Comparison of ENCODE assay signal across 8 mouse cellular contexts in the genomic region with DNA sequence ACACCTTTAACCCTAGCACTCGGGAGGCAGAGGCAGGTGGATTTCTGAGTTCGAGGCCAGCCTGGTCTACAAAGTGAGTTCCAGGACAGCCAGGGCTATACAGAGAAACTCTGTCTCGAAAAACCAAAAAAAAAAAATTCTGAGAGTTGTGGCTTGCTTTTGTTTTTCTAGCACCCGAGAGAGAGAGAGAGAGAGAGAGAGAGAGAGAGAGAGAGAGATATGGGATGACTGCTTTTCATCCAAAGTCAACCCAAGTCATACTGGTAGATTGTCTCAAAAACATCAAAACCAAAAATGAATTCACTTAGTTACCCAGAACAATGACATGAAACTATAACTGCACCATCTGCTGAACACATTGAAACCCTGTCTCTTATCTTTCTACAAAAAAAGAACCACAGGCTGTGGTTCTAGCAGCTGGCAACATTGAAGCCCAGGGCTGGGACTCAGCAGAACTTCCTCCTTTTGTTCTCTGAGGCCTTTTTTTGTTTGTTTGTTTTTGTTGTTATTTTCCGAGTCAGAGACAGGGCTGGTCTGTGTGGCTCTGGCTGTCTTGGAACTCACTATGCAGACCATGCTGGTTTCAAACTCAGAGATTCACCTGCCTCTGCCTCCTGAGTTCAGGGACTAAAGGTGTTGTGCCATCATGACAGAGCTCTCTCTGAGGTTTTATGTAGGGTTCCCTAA. TPM values are rescaled to one million over a fixed set of nuclear protein-coding genes. Genes with fewer than 3 reads are reported as not detected.
DNase-seq lines count a peak whose midpoint lies in the region; ATAC-seq and TF ChIP-seq lines count a peak whose summit lies in the region.

No protein-coding gene starts in this region.

- H3K4me2 ChIP-seq in forebrain, embryonic 15.5 days (replicated peaks), result peak overlapping the region; percentile 50
- H3K4me2 ChIP-seq in intestine, postnatal 0 days (replicated peaks; ENCODE audit: low read depth), result peak overlapping the region; percentile 66

- no peak for ATAC-seq in forebrain, embryonic 15.5 days (replicated peaks)
- no peak for ATAC-seq in intestine, postnatal 0 days

- no peaks in the 10 kb centered on the region; the same call in none of the 2 replicates for H3K4me1 ChIP-seq in lung, adult 2 months (ENCODE audit: control insufficient read depth, insufficient read depth, low read length)
- peaks cover 15% of the 10 kb centered on the region for H3K4me1 ChIP-seq in forebrain, embryonic 15.5 days
- no peaks in the 10 kb centered on the region for H3K4me1 ChIP-seq in intestine, postnatal 0 days (replicated peaks; ENCODE audit: control insufficient read depth, insufficient read depth, low read length)

- no peak overlapping the region; the same call in 1 of the 2 replicates for H3K27ac ChIP-seq in forebrain, embryonic 15.5 days (replicated peaks)
- H3K27ac ChIP-seq in intestine, postnatal 0 days (ENCODE audit: low read depth, low read length), result 0 out of 2 replicates have a peak overlapping the region, but pooled peaks have one; percentile 41

- TF ChIP-seq POLR2A in lung, adult 2 months (IDR thresholded peaks at IDR 0.05; ENCODE audit: borderline replicate concordance, extremely low read depth, low read depth, low read length), result no peak

- H3K4me3 ChIP-seq in lung, adult 2 months (replicated peaks; ENCODE audit: extremely low read depth, low read depth, low read length), result no peak overlapping the region
- H3K4me3 ChIP-seq in forebrain, embryonic 15.5 days, result peak overlapping the region; percentile 44
- H3K4me3 ChIP-seq in intestine, postnatal 0 days (ENCODE audit: low read depth, low read length), result peak overlapping the region; percentile 60; the same call in 1 of the 2 replicates

- no peaks in the 10 kb centered on the region for H3K9me3 ChIP-seq in forebrain, embryonic 15.5 days
- H3K9me3 ChIP-seq in intestine, postnatal 0 days (ENCODE audit: control insufficient read depth), result no peaks in the 10 kb centered on the region

- intact Hi-C loops in gastrocnemius, postnatal 36 days (cut with DNase I), result no loop called here

- no peaks in the 10 kb centered on the region for H3K27me3 ChIP-seq in forebrain, embryonic 15.5 days
- no peaks in the 10 kb centered on the region for H3K27me3 ChIP-seq in intestine, postnatal 0 days (replicated peaks; ENCODE audit: control insufficient read depth, insufficient read depth, low read length)

- DNase-seq in lung, postnatal 36 days, result peak; percentile 22
- DNase-seq in lung, adult 2 months, result no peak
- DNase-seq in naive thymus-derived CD4-positive, alpha-beta T cell, adult 2 months (ENCODE audit: low read depth), result peak; percentile 73
- DNase-seq in embryo, embryonic 11 days, result no peak
- no peak for DNase-seq in frontal cortex, postnatal 36 days (ENCODE audit: low spot score in 2 of 2)
- no peak for DNase-seq in gastrocnemius, postnatal 36 days

- H3K9ac ChIP-seq in forebrain, embryonic 15.5 days (replicated peaks), result peak overlapping the region; percentile 47
- no peak overlapping the region for H3K9ac ChIP-seq in intestine, postnatal 0 days (ENCODE audit: low read depth, low read length)

- peaks cover 2% of the 10 kb centered on the region; the same call in 1 of the 2 replicates for H3K36me3 ChIP-seq in forebrain, embryonic 15.5 days
- peaks cover 6% of the 10 kb centered on the region; the same call in 1 of the 2 replicates for H3K36me3 ChIP-seq in intestine, postnatal 0 days (ENCODE audit: control insufficient read depth, insufficient read depth)

- no peak for TF ChIP-seq CTCF in lung, adult 2 months (IDR thresholded peaks at IDR 0.05; ENCODE audit: insufficient read depth, low read length)
- TF ChIP-seq CTCF in intestine, postnatal 0 days (IDR thresholded peaks at IDR 0.05; ENCODE audit: low read depth), result no peak

- 58% methylated on average over 5 of the region's 5 CpGs for WGBS in lung, adult 2 months
- 81% methylated on average over 5 of the region's 5 CpGs for WGBS in forebrain, embryonic 15.5 days
- 71% methylated on average over 5 of the region's 5 CpGs for WGBS in intestine, postnatal 0 days

RNA-seq across cellular contexts. Expression of gene Prr13, which starts 0.6 kb away (rescaled TPM):
- polyA plus RNA-seq in lung, adult 2 months (2012; rRNA removed), result 216 and 271 TPM in 2 replicates
- polyA plus RNA-seq in forebrain, embryonic 15.5 days (2015; fragmentation: Nextera tagmentation; extraction: Ambion mirVana), result 85.8 and 89.1 TPM in 2 replicates
- 394 and 398 TPM in 2 replicates for polyA plus RNA-seq in intestine, postnatal 0 days (2015; fragmentation: Nextera tagmentation; extraction: Ambion mirVana)
- total RNA-seq in gastrocnemius, postnatal 36 days (2021), result 10 to 100 TPM; 13.4 to 13.7 TPM

RNA-seq across cellular contexts. Expression of gene Pcbp2, which starts 12.1 kb away (rescaled TPM):
- polyA plus RNA-seq in lung, adult 2 months (2012; rRNA removed), result 378 and 395 TPM in 2 replicates
- polyA plus RNA-seq in forebrain, embryonic 15.5 days (2015; fragmentation: Nextera tagmentation; extraction: Ambion mirVana), result 155 and 161 TPM in 2 replicates
- 109 and 115 TPM in 2 replicates for polyA plus RNA-seq in intestine, postnatal 0 days (2015; fragmentation: Nextera tagmentation; extraction: Ambion mirVana)
- total RNA-seq in gastrocnemius, postnatal 36 days (2021), result 100 to 1,000 TPM; 350 to 411 TPM

RNA-seq across cellular contexts. Expression of gene Amhr2, which starts 13.0 kb away (rescaled TPM):
- polyA plus RNA-seq in lung, adult 2 months (2012; rRNA removed), result 20.8 and 21.1 TPM in 2 replicates
- polyA plus RNA-seq in forebrain, embryonic 15.5 days (2015; fragmentation: Nextera tagmentation; extraction: Ambion mirVana), result 0.15 and 0.83 TPM in 2 replicates
- polyA plus RNA-seq in intestine, postnatal 0 days (2015; fragmentation: Nextera tagmentation; extraction: Ambion mirVana), result 0.35 and 0.50 TPM in 2 replicates
- total RNA-seq in gastrocnemius, postnatal 36 days (2021), result 1 to 10 TPM; 9.1 to 10.0 TPM

RNA-seq across cellular contexts. Expression of gene Gm10337, which starts 45.3 kb away (rescaled TPM):
- not detected in 2 replicates for polyA plus RNA-seq in lung, adult 2 months (2012; rRNA removed)
- polyA plus RNA-seq in forebrain, embryonic 15.5 days (2015; fragmentation: Nextera tagmentation; extraction: Ambion mirVana), result 6.0 and 6.1 TPM in 2 replicates
- 3.5 TPM in 1 of 2 replicates, not detected in the other for polyA plus RNA-seq in intestine, postnatal 0 days (2015; fragmentation: Nextera tagmentation; extraction: Ambion mirVana)
- total RNA-seq in gastrocnemius, postnatal 36 days (2021), result not detected

RNA-seq across cellular contexts. Expression of gene Sp1, which starts 52.2 kb away (rescaled TPM):
- 18.5 and 20.0 TPM in 2 replicates for polyA plus RNA-seq in lung, adult 2 months (2012; rRNA removed)
- polyA plus RNA-seq in forebrain, embryonic 15.5 days (2015; fragmentation: Nextera tagmentation; extraction: Ambion mirVana), result 5.4 and 5.6 TPM in 2 replicates
- polyA plus RNA-seq in intestine, postnatal 0 days (2015; fragmentation: Nextera tagmentation; extraction: Ambion mirVana), result 5.6 and 5.8 TPM in 2 replicates
- 10 to 100 TPM; 20.2 to 22.8 TPM for total RNA-seq in gastrocnemius, postnatal 36 days (2021)

Comparison
In these comparisons a context has a peak if more than half of its experiments do, and no peak if none do; other contexts are left out.
1. DNase-seq: peak in lung, postnatal 36 days (single experiment) and naive thymus-derived CD4-positive, alpha-beta T cell, adult 2 months (single experiment); none in lung, adult 2 months (single experiment), embryo, embryonic 11 days (single experiment), frontal cortex, postnatal 36 days (0 of 2) and gastrocnemius, postnatal 36 days (0 of 2).
2. RNA of gene Amhr2, which starts 13.0 kb away (polyA plus RNA-seq): 20.8 to 21.1 TPM in lung, adult 2 months; 0.15 to 0.83 TPM in forebrain, embryonic 15.5 days and 0.35 to 0.50 TPM in intestine, postnatal 0 days; every median in the first group is over 10 times any median in the second.